Mouse (Mus musculus): Measurements from ENCODE around the gene Skint2. TPM values are rescaled to one million over a fixed set of nuclear protein-coding genes. Genes with fewer than 3 reads are reported as not detected.

Gene Skint2
- not detected in 2 replicates for polyA plus RNA-seq (2014; fragmentation: Nextera tagmentation; extraction: Ambion mirVana)

DNA sequence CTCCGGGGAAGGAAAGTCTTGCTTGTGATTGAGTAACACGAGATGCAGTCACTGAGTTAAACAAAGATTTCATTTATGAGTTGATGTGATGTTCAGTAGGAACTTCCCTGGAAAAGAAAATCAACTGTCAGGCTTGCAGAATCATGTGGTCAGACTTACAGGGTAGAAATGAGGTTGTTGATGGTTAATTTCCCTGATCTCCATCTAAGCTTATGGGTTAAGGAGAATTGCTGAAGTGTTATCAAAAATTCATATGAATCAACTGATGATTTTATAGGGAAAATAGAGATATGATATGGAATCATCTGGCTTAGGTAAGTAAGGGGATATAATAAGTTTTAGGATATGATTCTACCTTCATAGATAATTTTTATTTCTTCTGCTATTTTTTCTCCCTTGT is at the start of gene Skint2:
Gene Skint2, plus strand, starts transcription at position 301 of the 400 bp plus-strand sequence.
- WGBS = 73% methylated on average over 2 of the region's 2 CpGs
- Histone ChIP-seq H3K9me3 (replicated peaks; ENCODE audit: control insufficient read depth, low read length) (no peaks in the 10 kb centered on the region), H3K9ac (ENCODE audit: low read length) (no peak within 1 kb of the TSS), H3K27me3 (replicated peaks; ENCODE audit: control insufficient read depth, insufficient read depth, low read length) (no peaks in the 10 kb centered on the region), H3K27ac (ENCODE audit: low read depth, low read length) (no peak within 1 kb of the TSS), H3K4me3 (ENCODE audit: low read depth, low read length) (no peak within 1 kb of the TSS), H3K4me1 (ENCODE audit: control insufficient read depth, insufficient read depth, low read length) (no peaks in the 10 kb centered on the region), H3K4me2 (ENCODE audit: low read length) (no peak within 1 kb of the TSS), H3K36me3 (ENCODE audit: control insufficient read depth, insufficient read depth, low read length) (no peaks in the 10 kb centered on the region)
- ATAC-seq (no peak), DNase-seq (ENCODE audit: low spot score) (no peak)

Other genes starting within 250 kb of the Skint2 start
- gene Skint9, start 123.2 kb upstream of the Skint2 start, polyA plus RNA-seq (2014; fragmentation: Nextera tagmentation; extraction: Ambion mirVana) = not detected in 2 replicates
- gene Skint10, start 217.7 kb downstream of the Skint2 start, polyA plus RNA-seq (2014; fragmentation: Nextera tagmentation; extraction: Ambion mirVana) = not detected in 2 replicates

Measured in forebrain, embryonic 14.5 days (tissue).